Mouse (Mus musculus) cortical plate, adult 2 months (tissue): Measurements from ENCODE around the gene Itih2. TPM values are rescaled to one million over a fixed set of nuclear protein-coding genes. Genes with fewer than 3 reads are reported as not detected.
A peak's percentile ranks its signal among the peaks of the same experiment; 100 is the strongest.

Experiments
- H3K27ac ChIP-seq: fragments of 200-500 bp; 2 replicates; pipeline ENCODE4 v1.5.1; 2012; ENCODE audit warnings: low read length, control low read depth, inconsistent platforms; ENCODE audit not compliant: insufficient read depth
- H3K4me1 ChIP-seq: fragments of 200-500 bp; 2 replicates; pipeline ENCODE4 v1.6.1; 2011; ENCODE audit warnings: low read length; ENCODE audit not compliant: control insufficient read depth, insufficient read depth
- H3K4me3 ChIP-seq: fragments of 200-500 bp; 2 replicates; pipeline ENCODE4 v1.5.1; 2011; ENCODE audit warnings: mild to moderate bottlenecking, low read length, control low read depth; ENCODE audit not compliant: insufficient read depth
- CTCF ChIP-seq: fragments of 200-500 bp; IDR thresholded peaks from 2 replicates; pipeline ENCODE4 v1.5.1; 2011; ENCODE audit warnings: mild to moderate bottlenecking, control low read depth, low read length; ENCODE audit not compliant: insufficient read depth; ENCODE audit errors: extremely low read depth
- POLR2A ChIP-seq: fragments of 200-500 bp; IDR thresholded peaks from 2 replicates; pipeline ENCODE4 v1.6.1; 2011; ENCODE audit warnings: mild to moderate bottlenecking, low read length, control low read depth; ENCODE audit not compliant: insufficient read depth; ENCODE audit errors: extremely low read depth
- polyA plus RNA-seq: library from polyadenylated mRNA; depleted of rRNA; stranded (reverse); fragments of >200 nt; gene quantifications from 2 replicates; pipeline ENCODE4 v1.2.3, GENCODE M21; 2012; rRNA removed

The Itih2 gene
- polyA plus RNA-seq, result 3.0 and 3.3 TPM in 2 replicates

DNA sequence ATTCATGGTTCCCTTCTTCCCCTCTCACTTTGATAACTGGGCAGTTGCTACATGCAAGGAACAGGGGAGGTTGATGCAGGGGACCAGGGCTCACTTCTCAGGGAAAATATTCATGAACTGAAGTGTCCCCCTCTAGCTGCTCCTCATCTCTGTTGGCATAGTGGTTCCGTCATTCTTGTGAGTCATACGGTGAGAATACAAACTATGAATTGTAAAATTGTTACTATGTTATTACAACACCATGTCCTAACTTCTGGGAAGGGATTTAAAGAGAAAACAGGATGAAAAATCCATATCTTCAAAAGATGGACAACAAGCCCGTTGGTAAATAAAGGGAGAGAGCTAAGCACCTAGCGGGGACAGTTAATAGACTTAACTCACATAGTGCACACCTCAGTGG lies at the start of gene Itih2:
Itih2 (minus strand) TSS at position 101 of the 400 bp plus-strand sequence.
- Histone ChIP-seq H3K4me3 (no peak within 1 kb of the TSS), H3K27ac (no peak within 1 kb of the TSS), H3K4me1 (no peaks in the 10 kb centered on the region; the same call in 1 of the 2 replicates)
- no peak for TF ChIP-seq POLR2A
- no peak for TF ChIP-seq CTCF

DNA sequence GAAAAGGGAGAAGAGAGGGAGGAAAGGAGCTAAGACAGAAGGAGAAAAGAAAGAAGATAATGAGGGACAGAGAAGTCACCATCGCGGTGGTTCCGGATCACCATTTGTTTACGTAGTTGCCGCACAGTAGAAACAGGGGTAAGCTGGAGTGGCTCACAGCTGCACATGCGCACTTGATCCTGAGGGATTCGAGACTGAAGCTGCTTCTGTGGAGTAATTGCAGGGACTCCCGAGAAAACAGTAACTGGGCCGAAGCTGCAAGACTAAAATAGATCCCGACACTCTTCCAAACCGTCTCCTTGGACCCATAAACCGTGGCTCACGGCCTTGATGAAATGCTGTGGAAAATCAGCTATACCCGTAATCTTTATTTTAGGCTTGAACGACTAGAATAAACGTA lies 38.8 kb upstream of the Itih2 start:
- no peak overlapping the region for H3K4me3 ChIP-seq
- no peak overlapping the region for H3K27ac ChIP-seq
- H3K4me1 ChIP-seq, result peaks cover 1% of the 10 kb centered on the region; the same call in 1 of the 2 replicates
- no peak for TF ChIP-seq CTCF
- no peak for TF ChIP-seq POLR2A

DNA sequence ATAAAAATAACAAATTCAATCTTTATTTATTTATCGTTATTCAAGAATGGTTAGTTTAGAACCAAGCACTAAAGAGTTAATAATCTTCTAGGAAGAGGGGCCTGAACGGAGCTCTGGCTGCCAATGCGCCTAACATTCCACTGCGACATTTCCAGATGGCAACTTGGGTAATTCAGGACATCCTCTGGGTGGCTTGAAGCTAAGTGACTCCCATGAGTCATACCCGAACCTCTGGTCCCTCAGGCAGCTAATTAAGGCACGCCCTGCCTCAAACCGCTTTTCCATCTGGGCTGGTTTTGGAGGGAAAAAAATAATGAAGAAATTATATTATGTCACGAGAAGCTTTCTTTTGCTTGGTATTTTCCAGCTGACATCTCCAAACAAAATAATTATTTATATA lies 36.8 kb upstream of the Itih2 start:
- Histone ChIP-seq H3K27ac (no peak overlapping the region), H3K4me3 (no peak overlapping the region), H3K4me1 (peaks cover 1% of the 10 kb centered on the region; the same call in 1 of the 2 replicates)
- TF ChIP-seq CTCF (no peak), POLR2A (no peak)

DNA sequence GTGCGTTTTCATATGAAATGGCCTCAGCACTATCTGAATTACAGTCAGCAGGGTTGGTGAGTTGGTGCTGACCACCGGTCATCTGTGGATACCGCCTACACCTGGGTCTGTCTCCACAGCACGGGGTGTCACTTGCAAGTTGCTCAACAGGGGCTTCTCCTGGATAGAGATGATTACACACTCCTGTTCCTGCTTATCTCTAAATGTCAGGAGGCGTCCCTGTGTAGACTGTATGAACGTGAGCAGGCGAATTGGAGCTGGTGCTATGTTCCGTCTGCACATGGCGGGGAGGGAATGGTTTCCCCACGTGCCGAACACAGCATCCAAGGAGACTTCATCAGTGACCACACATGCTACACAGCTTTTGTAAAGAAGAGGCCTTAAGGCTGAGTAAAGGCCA lies 36.1 kb upstream of the Itih2 start:
- Histone ChIP-seq H3K4me3 (no peak overlapping the region), H3K4me1 (peaks cover 1% of the 10 kb centered on the region; the same call in 1 of the 2 replicates), H3K27ac (no peak overlapping the region)
- TF ChIP-seq POLR2A (no peak), CTCF (no peak)

GRCm38 (mm10) chr2:10166635-10167034 lies 35.4 kb upstream of the Itih2 start:
- TF ChIP-seq CTCF, result no peak
- no peak for TF ChIP-seq POLR2A

GRCm38 (mm10) chr2:10162011-10162410 lies 30.8 kb upstream of the Itih2 start:
- no peaks in the 10 kb centered on the region for H3K4me1 ChIP-seq
- H3K4me3 ChIP-seq, result no peak overlapping the region
- TF ChIP-seq CTCF (no peak), POLR2A (no peak)
- no peak overlapping the region for H3K27ac ChIP-seq

More at GRCm38 (mm10) chr2:10166635-10167034, 35.4 kb upstream of the Itih2 start:
- Histone ChIP-seq H3K4me1 (peaks cover 1% of the 10 kb centered on the region; the same call in 1 of the 2 replicates), H3K27ac (no peak overlapping the region), H3K4me3 (no peak overlapping the region)

GRCm38 (mm10) chr2:10157184-10157583 lies 26.0 kb upstream of the Itih2 start:
- Histone ChIP-seq H3K4me1 (no peaks in the 10 kb centered on the region; the same call in 1 of the 2 replicates), H3K4me3 (no peak overlapping the region), H3K27ac (no peak overlapping the region)
- TF ChIP-seq CTCF (no peak), POLR2A (no peak)

DNA sequence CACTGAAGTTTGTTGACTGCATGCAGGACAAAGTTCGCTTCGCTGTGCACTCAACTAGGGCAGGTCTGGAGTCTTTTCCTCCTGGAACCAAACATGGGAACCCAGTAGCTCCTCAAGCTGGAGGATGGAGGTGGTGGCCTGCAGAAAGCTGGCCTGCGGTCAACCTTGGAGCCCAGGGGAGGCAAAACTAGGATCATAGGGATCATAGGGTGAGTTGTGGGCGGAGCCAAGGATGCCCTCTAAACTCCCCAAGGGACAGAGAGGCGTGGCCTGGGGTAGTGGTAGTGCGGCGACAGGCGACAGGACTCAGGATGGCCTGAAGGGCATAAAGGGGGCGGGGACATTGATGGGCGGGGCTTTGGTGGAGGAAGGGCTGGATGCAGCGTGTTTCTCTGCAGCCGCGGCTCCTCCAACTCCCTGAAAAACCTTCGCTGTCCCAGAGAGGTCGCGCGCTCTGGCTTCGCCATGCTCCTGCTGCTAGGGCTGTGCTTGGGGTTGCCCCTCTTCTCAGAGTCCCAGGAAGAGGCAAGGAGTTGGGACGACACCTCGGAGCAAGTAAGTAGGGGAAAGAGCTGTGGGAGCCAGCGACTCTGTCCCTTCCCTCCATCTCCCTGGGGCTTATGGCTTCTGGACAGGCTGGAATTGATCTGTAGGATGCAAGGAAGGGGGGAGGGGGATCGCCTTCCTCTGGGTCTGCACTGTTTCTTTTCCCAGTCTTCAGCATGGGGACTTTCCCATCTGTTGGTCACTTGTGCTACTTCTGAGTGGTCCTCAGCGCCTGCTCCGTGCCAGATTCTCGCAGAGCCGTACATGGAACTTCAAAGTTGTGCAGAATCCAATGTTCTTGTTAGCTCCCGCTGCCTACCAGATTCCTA lies 22.2 kb upstream of the Itih2 start, which contains the start of gene Itih5:
Itih5 (plus strand) TSS at position 371 of the 875 bp plus-strand sequence.
- Histone ChIP-seq H3K4me1 (no peaks in the 10 kb centered on the region; the same call in 1 of the 2 replicates), H3K4me3 (peak within 1 kb of the TSS; percentile 35), H3K27ac (no peak within 1 kb of the TSS)
- no peak for TF ChIP-seq POLR2A
- TF ChIP-seq CTCF, result no peak

DNA sequence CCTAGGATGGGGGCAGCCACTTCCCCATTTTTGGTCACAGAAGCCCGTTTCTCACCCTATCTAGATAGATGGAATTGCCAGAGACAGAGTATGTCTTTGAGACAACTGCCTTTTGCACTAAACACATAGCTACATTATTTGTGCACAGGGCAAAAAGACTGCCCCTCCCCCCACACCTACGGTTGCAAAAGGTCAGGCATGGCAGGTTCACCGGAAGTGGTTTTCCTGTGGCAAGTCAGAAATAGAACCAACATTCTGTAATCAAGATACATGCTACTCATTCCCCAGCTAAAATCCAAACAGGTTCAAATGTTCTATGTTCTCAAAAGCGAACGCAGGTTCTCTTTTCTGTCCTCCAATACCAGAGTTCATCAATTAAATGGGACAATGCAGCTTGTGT lies 21.4 kb upstream of the Itih2 start:
- TF ChIP-seq POLR2A (no peak), CTCF (no peak)
- Histone ChIP-seq H3K27ac (no peak overlapping the region), H3K4me3 (no peak overlapping the region), H3K4me1 (no peaks in the 10 kb centered on the region; the same call in 1 of the 2 replicates)

DNA sequence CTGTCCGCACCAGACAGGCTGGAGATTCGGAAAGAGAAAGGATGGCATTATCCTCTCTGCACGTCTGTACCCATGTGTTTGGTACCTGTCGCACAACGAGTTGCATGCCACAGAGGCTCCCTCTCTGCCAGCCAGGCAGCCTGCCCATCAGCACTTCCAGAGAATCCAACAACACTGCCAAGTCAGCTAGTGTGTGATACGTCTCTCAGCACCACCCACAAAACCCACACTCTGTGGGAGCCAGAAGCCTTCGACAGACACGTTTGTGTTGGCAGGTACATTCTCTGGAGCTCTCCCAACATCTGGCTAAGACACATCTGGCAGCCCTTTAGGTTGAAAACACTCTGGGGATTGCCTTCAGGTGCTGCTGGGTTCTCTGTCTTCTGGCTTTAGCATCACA lies 16.0 kb upstream of the Itih2 start:
- H3K27ac ChIP-seq, result no peak overlapping the region
- TF ChIP-seq POLR2A (no peak), CTCF (no peak)
- no peak overlapping the region for H3K4me3 ChIP-seq
- H3K4me1 ChIP-seq, result no peaks in the 10 kb centered on the region
